Mouse (Mus musculus) adrenal gland, postnatal 36 days (tissue): ENCODE measurements at regions not wholly inside any gene's neighbourhood (a gene's known extent, or its start where the extent isn't known, plus 50 kb on each side); places are given as distances from the start of the nearest gene placed in this dataset.

ENCODE experiments used
- DNase-seq, 2 experiments: peaks; one replicate each; pipeline ENCODE4 v3.0.0; 2021; ENCODE audit warnings: mixed read lengths in 1 of 2

DNA sequence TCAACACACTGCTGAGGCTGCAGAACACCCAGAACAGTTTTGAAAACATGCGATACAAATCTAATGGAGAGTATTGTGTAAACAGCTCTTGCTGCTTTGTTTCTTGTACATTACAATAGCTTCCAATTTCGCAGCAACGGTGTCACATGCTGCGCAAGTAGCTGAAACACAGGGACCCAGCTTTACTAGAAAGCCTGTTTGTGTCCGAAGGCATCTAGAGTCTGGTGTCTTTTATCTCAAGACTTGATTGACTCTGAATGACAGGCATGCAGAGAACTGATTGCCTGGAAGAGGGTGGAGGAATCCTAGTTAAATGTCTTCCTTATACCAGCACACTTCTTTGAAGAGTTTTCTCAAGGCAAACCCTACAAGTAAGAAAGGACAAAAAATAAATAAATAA, 66.1 kb upstream of the Fgf10 start:
- no peak for DNase-seq

GRCm38 (mm10) chr13:118596856-118597255, 72.7 kb upstream of the Fgf10 start:
- DNase-seq, result peak; percentile 21 to 28

GRCm38 (mm10) chr13:118596218-118596795, 73.3 kb upstream of the Fgf10 start:
- no peak for DNase-seq

GRCm38 (mm10) chr13:118592074-118592473, 77.5 kb upstream of the Fgf10 start:
- no peak for DNase-seq

GRCm38 (mm10) chr13:118572555-118572954, 97.0 kb upstream of the Fgf10 start:
- no peak for DNase-seq

GRCm38 (mm10) chr13:118565219-118565833, 104.3 kb upstream of the Fgf10 start:
- DNase-seq, result no peak

DNA sequence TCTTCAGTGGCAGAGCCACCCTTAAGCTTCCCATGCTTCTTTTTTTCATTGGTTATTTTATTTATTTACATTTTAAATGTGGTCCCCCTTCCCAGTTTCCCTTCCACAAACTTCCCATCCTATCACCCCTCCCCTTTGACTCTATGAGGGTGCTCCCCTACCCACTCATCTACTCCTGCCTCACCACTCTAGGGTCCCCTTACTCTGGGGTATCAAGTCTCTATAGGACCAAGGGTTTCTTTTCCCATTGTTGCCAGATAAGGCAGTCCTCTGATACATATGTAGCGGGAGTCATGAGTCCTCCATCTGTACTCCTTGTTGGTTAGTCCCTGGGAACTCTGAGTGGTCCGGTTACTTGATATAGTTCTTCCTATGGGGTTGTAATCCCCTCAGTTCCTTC, 110.6 kb upstream of the Fgf10 start:
- no peak for DNase-seq

DNA sequence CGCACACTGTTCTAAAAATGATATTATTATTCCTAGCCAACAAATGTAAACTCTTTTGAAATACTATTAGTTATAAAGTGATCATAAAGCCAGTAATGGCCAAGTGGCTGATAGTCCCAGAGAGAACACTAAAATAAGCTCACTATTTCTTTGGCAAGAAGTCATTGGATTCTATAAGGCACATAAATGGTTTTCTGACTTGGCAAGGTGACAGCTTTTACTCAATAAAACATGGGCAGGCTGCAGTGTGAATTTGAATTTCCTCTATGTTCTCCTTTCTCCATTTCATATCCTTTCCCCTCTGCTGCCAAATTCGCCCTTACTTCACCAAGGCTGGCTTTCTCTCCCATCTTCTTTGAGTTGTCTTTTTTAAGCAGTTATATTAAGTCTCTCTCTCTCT, 117.6 kb upstream of the Fgf10 start:
- DNase-seq, result no peak

- DNase-seq, result no peak
Measured at GRCm38 (mm10) chr13:118538742-118539141, 130.8 kb upstream of the Fgf10 start.

DNA sequence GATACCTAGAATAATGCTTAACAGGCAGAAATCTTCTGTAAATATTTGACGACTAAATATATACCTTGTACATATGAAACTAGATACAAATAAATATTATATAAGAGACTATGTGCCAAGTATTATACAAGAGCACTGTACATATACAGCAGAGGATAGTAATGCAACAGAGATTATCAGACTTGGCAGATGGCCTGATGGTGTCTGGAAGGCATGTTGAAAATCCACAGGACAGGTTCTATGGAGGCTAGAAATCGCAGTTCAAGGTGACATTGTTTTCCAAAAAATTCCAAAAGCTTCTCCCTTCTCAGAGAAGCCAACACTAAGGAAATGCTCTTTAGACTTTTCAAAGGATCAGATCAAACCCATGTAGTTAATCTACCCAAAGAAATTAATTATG, 126.9 kb upstream of the Mrps30 start:
- DNase-seq, result no peak

DNA sequence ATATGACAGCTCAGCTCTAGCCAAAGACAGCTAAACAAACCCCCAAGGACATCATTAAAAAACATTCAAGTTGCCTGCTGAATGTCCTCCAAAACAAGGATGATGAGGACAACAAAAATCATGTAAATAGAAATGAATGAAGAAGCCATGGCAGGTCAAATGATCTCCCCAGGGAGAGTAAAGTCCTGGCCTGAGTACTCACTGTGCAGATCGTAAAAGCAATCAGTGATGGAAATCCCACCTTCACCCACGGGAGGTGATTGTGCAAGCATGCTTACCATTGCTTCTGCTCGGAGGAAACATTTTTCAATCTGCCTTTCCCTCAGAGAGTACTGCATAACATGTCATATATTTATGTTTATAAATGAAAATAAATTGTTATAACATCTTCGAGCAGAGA, 119.1 kb upstream of the Mrps30 start:
- DNase-seq, result peak; percentile 2 to 4

DNA sequence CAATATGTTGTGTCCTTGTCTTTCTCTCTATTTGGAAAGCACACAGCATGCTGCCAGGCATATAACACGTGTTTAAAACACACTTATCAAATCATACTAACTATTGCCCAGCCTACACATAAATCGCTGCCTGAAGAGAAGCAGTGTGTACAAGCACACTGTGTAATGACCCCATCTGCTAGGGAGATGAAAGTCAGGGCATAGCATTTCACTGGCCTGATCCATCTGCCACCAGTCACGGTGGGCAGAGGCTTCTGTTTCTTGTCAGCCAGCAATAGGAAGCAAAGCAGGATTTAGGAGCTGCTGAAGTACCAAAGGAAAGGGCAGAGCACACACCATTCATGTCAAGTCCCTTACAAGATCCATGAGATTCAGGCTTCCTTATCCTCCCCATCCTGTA, 103.6 kb upstream of the Mrps30 start:
- DNase-seq, result no peak

GRCm38 (mm10) chr13:118483031-118483430, 96.0 kb upstream of the Mrps30 start:
- DNase-seq, result no peak

- DNase-seq, result no peak
Measured at GRCm38 (mm10) chr13:118480237-118480636, 93.2 kb upstream of the Mrps30 start.

DNA sequence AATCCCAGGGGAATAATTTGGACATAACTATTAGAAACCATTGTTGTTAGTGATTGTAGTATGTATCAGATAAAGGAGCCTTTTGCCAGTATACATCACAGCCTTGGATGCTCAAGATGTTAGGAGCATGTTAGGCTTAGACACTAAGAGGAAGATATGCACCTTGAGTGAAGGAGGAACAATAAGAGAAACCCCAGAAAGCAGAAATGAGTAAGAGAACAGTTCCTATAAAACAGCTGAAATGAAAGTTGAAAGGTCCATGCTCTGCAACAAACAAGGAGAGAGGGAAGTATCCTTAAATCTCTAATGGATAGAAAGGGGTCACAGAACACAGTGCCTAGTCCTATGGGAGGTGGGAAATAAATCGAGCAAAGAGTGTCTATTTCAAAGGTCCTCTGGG, 91.4 kb upstream of the Mrps30 start:
- DNase-seq, result no peak

GRCm38 (mm10) chr13:118472578-118472977, 85.5 kb upstream of the Mrps30 start:
- DNase-seq, result no peak

DNA sequence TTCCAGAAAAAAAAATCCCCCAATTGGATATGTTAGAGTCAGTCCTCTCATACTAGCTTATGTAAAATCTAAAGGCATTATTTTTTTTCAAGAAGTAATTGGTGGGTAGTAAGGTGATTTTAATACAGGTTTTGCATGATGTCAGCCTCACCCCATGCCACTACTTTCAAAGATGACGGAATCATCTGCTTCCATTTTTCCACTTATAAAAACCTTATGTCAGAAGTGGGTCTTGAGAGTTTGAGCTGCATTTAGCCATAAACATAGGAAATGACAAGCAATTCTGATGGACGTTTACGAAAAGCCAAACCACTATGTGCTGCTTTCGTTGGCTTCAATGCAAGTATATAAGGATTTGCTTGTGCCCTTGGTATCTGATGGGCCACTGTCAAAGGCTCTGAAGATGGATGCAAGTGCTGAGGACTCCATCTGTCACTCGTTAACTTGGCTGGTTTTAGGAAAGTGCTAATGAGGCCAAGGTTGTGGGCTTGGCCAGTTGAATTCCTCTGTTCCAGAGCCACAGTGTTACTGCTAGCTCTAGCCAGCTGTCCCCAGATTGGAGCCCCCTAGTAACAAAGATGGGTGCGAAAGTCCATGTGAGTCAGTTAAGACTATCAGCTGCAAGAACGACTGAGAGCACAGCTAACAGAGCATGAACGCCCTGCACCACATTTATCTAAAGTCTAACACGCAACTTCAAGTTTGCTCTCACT, 72.8 kb upstream of the Mrps30 start:
- no peak for DNase-seq

- DNase-seq, result no peak
Measured at GRCm38 (mm10) chr13:118448977-118449705, 62.1 kb upstream of the Mrps30 start.

- no peak for DNase-seq
Measured at GRCm38 (mm10) chr13:118441322-118442064, 54.4 kb upstream of the Mrps30 start.
